Mouse (Mus musculus) monocyte, adult 5-6 weeks (primary cell): Measurements from ENCODE around the gene Ift27. TPM values are rescaled to one million over a fixed set of nuclear protein-coding genes. Genes with fewer than 3 reads are reported as not detected.
A peak's percentile ranks its signal among the peaks of the same experiment; 100 is the strongest.

Source experiments
- ATAC-seq: fragments of 153-309, 156-312 bp; replicated peaks from 2 replicates; pipeline ENCODE4 v1.8.0; 2017; ENCODE audit warnings: mild to moderate bottlenecking; ENCODE audit not compliant: low TSS enrichment, insufficient number of reproducible peaks, severe bottlenecking, poor library complexity, low FRiP score
- total RNA-seq: library from RNA; stranded (forward); fragments of 200-1000, 200-491, 200-594 nt; gene quantifications from 3 replicates; pipeline ENCODE4 v1.2.3, GENCODE M21; 2017

Ift27 gene
- total RNA-seq: 3.5 to 8.9 TPM (median 4.7 TPM) in 3 replicates

GRCm38 (mm10) chr15:78173972-78174886, at the start of gene Ift27:
Gene Ift27, minus strand, starts transcription at chr15:78174107.
- peak; percentile 90 for ATAC-seq

GRCm38 (mm10) chr15:78215269-78215668, 41.4 kb upstream of the Ift27 start:
- no peak for ATAC-seq

GRCm38 (mm10) chr15:78211367-78211766, 37.5 kb upstream of the Ift27 start:
- 0 out of 2 replicates have a peak, but pooled peaks have one; percentile 9 for ATAC-seq

GRCm38 (mm10) chr15:78210203-78210602, 36.3 kb upstream of the Ift27 start:
- ATAC-seq: no peak

- no peak for ATAC-seq
Measured at GRCm38 (mm10) chr15:78206312-78206711, 32.4 kb upstream of the Ift27 start, which contains the start of gene Pvalb. Gene Pvalb, minus strand, starts transcription at chr15:78206400.

GRCm38 (mm10) chr15:78205192-78205591, 31.3 kb upstream of the Ift27 start:
- ATAC-seq: no peak

- no peak for ATAC-seq
Measured at GRCm38 (mm10) chr15:78204053-78204847, 30.3 kb upstream of the Ift27 start.

- ATAC-seq: no peak
Measured at GRCm38 (mm10) chr15:78195096-78195880, 21.4 kb upstream of the Ift27 start.

- no peak for ATAC-seq
Measured at GRCm38 (mm10) chr15:78194320-78194719, 20.4 kb upstream of the Ift27 start.

GRCm38 (mm10) chr15:78189636-78190035, 15.7 kb upstream of the Ift27 start:
- no peak for ATAC-seq

GRCm38 (mm10) chr15:78188546-78188945, 14.6 kb upstream of the Ift27 start:
- no peak for ATAC-seq

- no peak for ATAC-seq
Measured at GRCm38 (mm10) chr15:78186906-78187305, 13.0 kb upstream of the Ift27 start.

GRCm38 (mm10) chr15:78185609-78186008, 11.7 kb upstream of the Ift27 start:
- no peak for ATAC-seq

- peak; percentile 61 for ATAC-seq
Measured at GRCm38 (mm10) chr15:78184855-78185254, 10.9 kb upstream of the Ift27 start.

GRCm38 (mm10) chr15:78181701-78182405, 7.9 kb upstream of the Ift27 start:
- ATAC-seq: no peak

GRCm38 (mm10) chr15:78179775-78180174, 5.9 kb upstream of the Ift27 start:
- ATAC-seq: no peak

- 0 out of 2 replicates have a peak, but pooled peaks have one; percentile 38 for ATAC-seq
Measured at GRCm38 (mm10) chr15:78178397-78178796, 4.5 kb upstream of the Ift27 start.

- ATAC-seq: no peak
Measured at GRCm38 (mm10) chr15:78177257-78177656, 3.4 kb upstream of the Ift27 start.
